Mouse (Mus musculus): ENCODE results near the gene 6430571L13Rik.

GRCm38 (mm10) chr9:107298876-107299275 is 41.5 kb upstream of the 6430571L13Rik start:
- TF ChIP-seq CTCF (conservative IDR thresholded peaks at IDR 0.05; ENCODE audit: low read length) (no peak; the same call in 1 of the 2 replicates), NANOG (IDR thresholded peaks at IDR 0.05; ENCODE audit: borderline replicate concordance, low read length) (no peak)

Measured in E14TG2a.4 (cell line).